Mouse (Mus musculus) liver, embryonic 14.5 days (tissue): ENCODE data around the gene Chn2. TPM values are rescaled to one million over a fixed set of nuclear protein-coding genes. Genes with fewer than 3 reads are reported as not detected.

Experiments
- ATAC-seq: fragments of 200-750 bp; cut with Nextera tagmentation; 2 replicates; pipeline ENCODE4 v1.8.0; 2017; ENCODE audit warnings: moderate number of reproducible peaks, mild to moderate bottlenecking, moderate library complexity; ENCODE audit not compliant: insufficient read depth
- DNase-seq, 3 experiments: peaks; one replicate each; pipeline ENCODE4 v3.0.0-alpha.2; 2012 to 2013; ENCODE audit warnings: low read depth in 3 of 3, low spot score in 3 of 3
- H3K27ac ChIP-seq: fragments of 300-500 bp; sonication (generic); 2 replicates; pipeline ENCODE4 v1.5.1; 2014; ENCODE audit warnings: moderate library complexity, mild to moderate bottlenecking, control low read depth, inconsistent platforms
- H3K27me3 ChIP-seq: fragments of 300-500 bp; sonication (generic); 2 replicates; pipeline ENCODE4 v1.6.1; 2014; ENCODE audit warnings: mild to moderate bottlenecking, low read length, moderate library complexity; ENCODE audit not compliant: control insufficient read depth, insufficient read depth
- H3K36me3 ChIP-seq: fragments of 300-500 bp; sonication (generic); replicated peaks from 2 replicates; pipeline ENCODE4 v1.6.1; 2014; ENCODE audit warnings: low read depth; ENCODE audit not compliant: control insufficient read depth, insufficient read depth
- H3K4me1 ChIP-seq, 2 experiments: fragments of 200-500 bp in 1 of 2; fragments of 300-500 bp in 1 of 2; sonication (generic) in 1 of 2; replicated peaks; 2 replicates each; pipeline ENCODE4 v1.6.1; 2012 to 2014; ENCODE audit warnings: antibody characterized with exemption in 1 of 2, inconsistent platforms in 1 of 2, low read length in 1 of 2; ENCODE audit not compliant: control insufficient read depth in 2 of 2, insufficient read depth in 2 of 2
- H3K4me2 ChIP-seq: fragments of 300-500 bp; sonication (generic); 2 replicates; pipeline ENCODE4 v1.6.1; 2014; ENCODE audit warnings: low read depth, mild to moderate bottlenecking, control low read depth, moderate library complexity
- H3K4me3 ChIP-seq, 2 experiments: fragments of 200-500 bp in 1 of 2; fragments of 300-500 bp in 1 of 2; sonication (generic) in 1 of 2; 2 replicates each; pipeline ENCODE4 v1.5.1; 2012 to 2014; ENCODE audit warnings: low read depth in 2 of 2, low read length in 2 of 2, mild to moderate bottlenecking in 2 of 2, control low read depth in 1 of 2, inconsistent platforms in 1 of 2, moderate library complexity in 1 of 2; ENCODE audit not compliant: insufficient read depth in 1 of 2
- H3K9ac ChIP-seq: fragments of 300-500 bp; sonication (generic); replicated peaks from 2 replicates; pipeline ENCODE4 v1.6.1; 2014; ENCODE audit warnings: mild to moderate bottlenecking, control low read depth, moderate library complexity
- H3K9me3 ChIP-seq: fragments of 300-500 bp; sonication (generic); 2 replicates; pipeline ENCODE4 v1.6.1; 2016; ENCODE audit warnings: low read length, mixed read lengths; ENCODE audit not compliant: control insufficient read depth
- CTCF ChIP-seq: IDR thresholded peaks from 2 replicates; pipeline ENCODE4 v1.5.1; 2016; ENCODE audit warnings: antibody characterized with exemption, low read depth, control low read depth
- EP300 ChIP-seq: IDR thresholded peaks from 2 replicates; pipeline ENCODE4 v1.6.1; 2016; ENCODE audit warnings: antibody characterized with exemption, low read depth
- WGBS: fragments of 180-500 bp; shearing (Covaris S2); extraction: QIAGEN DNeasy Blood & Tissue Kit; methylation state at CpG from one replicate; pipeline ENCODE4 v1.1.7; 2014; ENCODE audit not compliant: insufficient replicate concordance; 5-methylcytosine and 5-hydroxymethylcytosine counted together
- polyA plus RNA-seq, 2 experiments: library from polyadenylated mRNA; depleted of rRNA in 1 of 2; stranded (reverse) in 1 of 2; unstranded in 1 of 2; fragments of >200 nt; fragmentation: Nextera tagmentation in 1 of 2; extraction: Ambion mirVana in 1 of 2; gene quantifications; 2 replicates each; pipeline versions ENCODE4 v1.2.1 to v1.2.3; 2012 to 2014

Chn2 gene
- polyA plus RNA-seq, 2 experiments, result 1.7 to 4.3 TPM

- no peaks in the 10 kb centered on the region for H3K27me3 ChIP-seq
- peaks cover 0 to 11% of the 10 kb centered on the region in 2 experiments; a peak in 2 of 4 replicates for H3K4me1 ChIP-seq
- H3K4me3 ChIP-seq, result no peak overlapping the region
- 58% methylated on average over 3 of the region's 3 CpGs for WGBS
- H3K9me3 ChIP-seq, result no peaks in the 10 kb centered on the region
- no peak overlapping the region for H3K27ac ChIP-seq
- DNase-seq (no peak), ATAC-seq (no peak)
- no peak overlapping the region for H3K9ac ChIP-seq
- no peak for TF ChIP-seq CTCF
- no peak for TF ChIP-seq EP300
- no peak overlapping the region for H3K4me2 ChIP-seq
- no peaks in the 10 kb centered on the region for H3K36me3 ChIP-seq
These were observed 20.9 kb downstream of the Chn2 start for GRCm38 (mm10) chr6:54060258-54060657.

- Histone ChIP-seq H3K27ac (no peak overlapping the region), H3K27me3 (no peaks in the 10 kb centered on the region), H3K4me1 (peaks cover 0 to 11% of the 10 kb centered on the region in 2 experiments; a peak in 2 of 4 replicates), H3K9me3 (no peaks in the 10 kb centered on the region), H3K4me2 (no peak overlapping the region), H3K9ac (no peak overlapping the region), H3K4me3 (no peak overlapping the region), H3K36me3 (no peaks in the 10 kb centered on the region)
- DNase-seq (no peak), ATAC-seq (no peak)
- no peak for TF ChIP-seq CTCF
- no peak for TF ChIP-seq EP300
- 48% methylated on average over 9 of the region's 9 CpGs for WGBS
These were observed 22.0 kb downstream of the Chn2 start for GRCm38 (mm10) chr6:54061375-54061774.

- TF ChIP-seq EP300 (no peak), CTCF (no peak)
- Histone ChIP-seq H3K27me3 (no peaks in the 10 kb centered on the region), H3K4me2 (no peak overlapping the region), H3K9me3 (no peaks in the 10 kb centered on the region), H3K4me3 (no peak overlapping the region), H3K4me1 (peaks cover 0 to 11% of the 10 kb centered on the region in 2 experiments; a peak in 2 of 4 replicates), H3K36me3 (no peaks in the 10 kb centered on the region), H3K9ac (no peak overlapping the region), H3K27ac (no peak overlapping the region)
- 50% methylated on average over 6 of the region's 6 CpGs for WGBS
- DNase-seq, result no peak
- no peak for ATAC-seq
These were observed 24.5 kb downstream of the Chn2 start for GRCm38 (mm10) chr6:54063878-54064277.

GRCm38 (mm10) chr6:54067380-54067779 is 28.0 kb downstream of the Chn2 start:
- Histone ChIP-seq H3K4me2 (no peak overlapping the region), H3K4me1 (peaks cover 0 to 7% of the 10 kb centered on the region in 2 experiments; a peak in 2 of 4 replicates), H3K36me3 (no peaks in the 10 kb centered on the region), H3K27me3 (no peaks in the 10 kb centered on the region), H3K9me3 (no peaks in the 10 kb centered on the region), H3K9ac (no peak overlapping the region), H3K4me3 (no peak overlapping the region), H3K27ac (no peak overlapping the region)
- 41% methylated on average over 5 of the region's 5 CpGs for WGBS
- TF ChIP-seq CTCF (no peak), EP300 (no peak)
- DNase-seq (no peak), ATAC-seq (no peak)

- H3K27ac ChIP-seq, result no peak overlapping the region
- ATAC-seq, result no peak
- H3K36me3 ChIP-seq, result no peaks in the 10 kb centered on the region
- no peak for TF ChIP-seq EP300
- no peak for TF ChIP-seq CTCF
- no peaks in the 10 kb centered on the region for H3K9me3 ChIP-seq
- no peak for DNase-seq
- H3K4me3 ChIP-seq, result no peak overlapping the region
- H3K4me2 ChIP-seq, result no peak overlapping the region
- no peaks in the 10 kb centered on the region for H3K27me3 ChIP-seq
- 0 out of 4 replicates have a peak, but pooled peaks cover 0 to 1% of the 10 kb centered on the region in 2 experiments for H3K4me1 ChIP-seq
- WGBS, result 40% methylated on average over 5 of the region's 5 CpGs
- no peak overlapping the region for H3K9ac ChIP-seq
These were observed 29.5 kb downstream of the Chn2 start for GRCm38 (mm10) chr6:54068882-54069281.
